Mouse (Mus musculus) brain, embryonic 14.5 days (tissue): Measurements from ENCODE around the gene Thsd7b.

Source experiments
- CTCF ChIP-seq: fragments of 200-500 bp; IDR thresholded peaks from 2 replicates; pipeline ENCODE4 v1.5.1; 2012; ENCODE audit warnings: inconsistent platforms, mild to moderate bottlenecking, moderate library complexity, borderline replicate concordance; ENCODE audit not compliant: insufficient read depth, insufficient read length; ENCODE audit errors: extremely low read depth
- POLR2A ChIP-seq: fragments of 200-500 bp; IDR thresholded peaks from 2 replicates; pipeline ENCODE4 v1.6.1; 2012; ENCODE audit warnings: mild to moderate bottlenecking, inconsistent platforms, borderline replicate concordance; ENCODE audit not compliant: poor library complexity, insufficient read depth, insufficient read length, severe bottlenecking; ENCODE audit errors: extremely low read depth

DNA sequence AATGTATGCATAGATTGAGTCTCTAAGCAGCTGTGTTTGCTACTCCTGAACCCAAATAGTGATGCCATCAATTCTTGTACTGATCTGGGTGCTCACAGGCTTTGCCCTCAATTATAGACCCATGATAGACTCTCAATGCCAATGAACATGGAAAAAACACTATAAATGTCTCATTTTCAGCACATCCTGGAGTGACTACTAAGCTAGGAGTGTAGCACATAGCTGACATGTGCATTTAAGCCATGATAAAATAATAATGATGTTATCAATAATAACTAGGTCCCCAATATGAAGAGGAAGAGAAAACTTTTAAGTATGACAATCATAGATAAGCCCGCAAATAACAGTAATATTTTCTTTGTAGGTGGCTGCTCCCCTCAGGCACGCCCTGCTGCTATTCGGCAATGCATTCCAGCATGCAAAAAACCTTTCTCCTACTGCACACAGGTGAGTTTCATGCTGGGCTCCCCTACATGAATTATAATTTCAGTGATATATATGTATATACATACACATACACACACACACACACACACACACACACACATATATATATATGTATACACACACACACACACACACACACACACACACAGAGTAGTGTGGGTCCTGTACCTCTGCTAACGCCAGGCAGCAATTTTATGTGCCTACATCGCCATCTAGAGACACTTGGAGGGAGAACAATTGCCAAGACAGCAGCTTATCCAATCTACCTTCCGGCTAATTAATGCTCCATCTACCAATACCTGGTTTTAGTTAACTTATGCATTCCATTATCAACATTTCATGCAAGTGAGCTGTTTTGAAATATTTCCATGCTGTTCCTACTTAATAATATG is 919.3 kb downstream of the Thsd7b start:
- TF ChIP-seq CTCF (peak; percentile 67; the same call in 1 of the 2 replicates), POLR2A (no peak)
